Mouse (Mus musculus): ENCODE measurements around the gene Ncapg2.

Ncapg2 gene

GRCm38 (mm10) chr12:116405045-116405835, at the start of gene Ncapg2:
TSS of gene Ncapg2 (plus strand) at chr12:116405402.
- DNase-seq (ENCODE audit: low spot score), result peak; percentile 98

- DNase-seq (ENCODE audit: low spot score), result no peak
Observed at GRCm38 (mm10) chr12:116362091-116362490, 43.1 kb upstream of the Ncapg2 start.

- DNase-seq (ENCODE audit: low spot score), result no peak
Observed at GRCm38 (mm10) chr12:116366900-116367299, 38.3 kb upstream of the Ncapg2 start.

- no peak for DNase-seq (ENCODE audit: low spot score)
Observed at GRCm38 (mm10) chr12:116367346-116367745, 37.9 kb upstream of the Ncapg2 start.

- DNase-seq (ENCODE audit: low spot score), result no peak
Observed at GRCm38 (mm10) chr12:116368857-116369256, 36.3 kb upstream of the Ncapg2 start.

GRCm38 (mm10) chr12:116383101-116383500, 22.1 kb upstream of the Ncapg2 start:
- DNase-seq (ENCODE audit: low spot score), result no peak

- DNase-seq (ENCODE audit: low spot score), result no peak
Observed at GRCm38 (mm10) chr12:116383995-116384394, 21.2 kb upstream of the Ncapg2 start.

- DNase-seq (ENCODE audit: low spot score), result no peak
Observed at GRCm38 (mm10) chr12:116386802-116387201, 18.4 kb upstream of the Ncapg2 start.

GRCm38 (mm10) chr12:116389868-116390267, 15.3 kb upstream of the Ncapg2 start:
- DNase-seq (ENCODE audit: low spot score), result no peak

GRCm38 (mm10) chr12:116394327-116394726, 10.9 kb upstream of the Ncapg2 start:
- DNase-seq (ENCODE audit: low spot score), result no peak

GRCm38 (mm10) chr12:116395312-116395711, 9.9 kb upstream of the Ncapg2 start:
- no peak for DNase-seq (ENCODE audit: low spot score)

GRCm38 (mm10) chr12:116396072-116396695, 9.0 kb upstream of the Ncapg2 start:
- no peak for DNase-seq (ENCODE audit: low spot score)

- no peak for DNase-seq (ENCODE audit: low spot score)
Observed at GRCm38 (mm10) chr12:116404012-116404679, 1.1 kb upstream of the Ncapg2 start.

GRCm38 (mm10) chr12:116405836-116406155, 594 bp downstream of the Ncapg2 start:
- DNase-seq (ENCODE audit: low spot score), result peak; percentile 51

GRCm38 (mm10) chr12:116407883-116408282, 2.7 kb downstream of the Ncapg2 start:
- DNase-seq (ENCODE audit: low spot score), result no peak

GRCm38 (mm10) chr12:116414941-116415340, 9.7 kb downstream of the Ncapg2 start:
- DNase-seq (ENCODE audit: low spot score), result no peak

GRCm38 (mm10) chr12:116416514-116416913, 11.3 kb downstream of the Ncapg2 start:
- DNase-seq (ENCODE audit: low spot score), result no peak

GRCm38 (mm10) chr12:116421656-116422055, 16.5 kb downstream of the Ncapg2 start:
- DNase-seq (ENCODE audit: low spot score), result no peak

GRCm38 (mm10) chr12:116425392-116425791, 20.2 kb downstream of the Ncapg2 start:
- DNase-seq (ENCODE audit: low spot score), result no peak

GRCm38 (mm10) chr12:116433742-116434141, 28.5 kb downstream of the Ncapg2 start:
- no peak for DNase-seq (ENCODE audit: low spot score)

- no peak for DNase-seq (ENCODE audit: low spot score)
Observed at GRCm38 (mm10) chr12:116435232-116435631, 30.0 kb downstream of the Ncapg2 start.

GRCm38 (mm10) chr12:116436125-116436524, 30.9 kb downstream of the Ncapg2 start:
- DNase-seq (ENCODE audit: low spot score), result no peak

- DNase-seq (ENCODE audit: low spot score), result no peak
Observed at GRCm38 (mm10) chr12:116438591-116438990, 33.4 kb downstream of the Ncapg2 start.

Data from embryo, embryonic 10.5 days (tissue).